Mouse (Mus musculus) mesoderm, embryonic 11.5 days (tissue): Measurements from ENCODE around the gene Tbcel.

Experiments
- DNase-seq: peaks from one replicate; pipeline ENCODE4 v3.0.0-alpha.2; 2012; ENCODE audit warnings: low read depth, low spot score

Gene Tbcel

GRCm38 (mm10) chr9:42484667-42485066, 22.9 kb downstream of the Tbcel start:
- no peak for DNase-seq

GRCm38 (mm10) chr9:42482944-42483343, 24.7 kb downstream of the Tbcel start:
- no peak for DNase-seq

GRCm38 (mm10) chr9:42476166-42476565, 31.4 kb downstream of the Tbcel start:
- DNase-seq = no peak

DNA sequence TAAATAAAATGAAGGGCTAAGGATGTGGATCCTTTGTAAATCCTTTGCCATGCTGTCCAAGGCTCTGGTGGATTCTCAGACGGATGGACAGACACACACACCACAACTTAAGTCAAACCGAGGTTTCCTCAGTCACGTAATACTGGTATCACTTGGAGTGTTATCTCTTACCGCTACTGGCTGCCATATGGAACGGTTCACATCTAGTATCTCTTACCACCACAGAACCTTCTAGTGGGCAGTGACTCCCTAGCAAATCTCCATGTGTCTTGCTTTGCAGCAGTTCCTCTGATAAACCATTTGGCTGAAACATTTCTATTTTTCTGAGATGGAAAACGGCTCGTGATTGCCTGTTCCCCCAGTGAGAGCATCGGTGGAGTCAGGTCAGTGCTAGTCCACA, 33.4 kb downstream of the Tbcel start:
- no peak for DNase-seq

DNA sequence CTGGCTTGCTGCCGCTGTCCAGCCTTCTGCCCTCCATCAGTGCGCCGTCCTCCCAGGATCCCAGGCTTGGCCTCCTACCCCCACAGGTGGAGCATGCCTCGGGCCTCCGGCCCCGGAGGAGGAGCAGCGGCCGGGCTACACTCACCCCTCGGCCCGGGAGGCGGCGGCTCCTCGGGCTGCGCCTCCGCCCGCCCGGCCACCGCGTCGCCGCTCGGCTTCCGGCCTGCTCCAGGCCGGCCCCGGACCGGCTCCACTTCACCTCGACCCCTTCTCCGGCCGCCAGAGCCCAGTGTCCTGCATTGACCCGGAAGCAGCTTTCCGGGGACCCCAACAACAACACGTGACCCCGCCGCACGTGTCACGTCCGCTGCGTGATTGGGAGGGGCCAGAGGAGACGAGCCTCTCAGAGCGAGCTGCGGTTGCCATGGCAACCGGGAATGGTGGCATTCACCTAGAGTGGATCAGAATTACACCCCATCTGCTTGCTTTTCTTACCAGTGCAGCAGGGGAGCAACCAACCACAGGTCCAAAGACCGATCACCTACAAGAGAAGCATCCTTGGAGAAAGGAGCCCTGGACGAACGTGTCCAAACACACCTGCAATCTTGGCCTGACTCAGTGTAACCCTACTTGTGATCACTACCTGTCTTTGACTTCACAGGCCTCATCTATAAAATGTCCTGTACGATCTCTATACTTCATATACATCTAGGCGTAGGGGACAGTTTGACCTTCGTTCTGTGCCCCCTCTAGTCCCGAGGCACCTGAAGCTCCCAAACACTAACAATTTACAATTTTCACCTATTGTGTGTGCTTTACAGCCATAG, 35.5 kb downstream of the Tbcel start:
- DNase-seq = peak; percentile 97

- no peak for DNase-seq
Measured at GRCm38 (mm10) chr9:42471214-42471613, 36.4 kb downstream of the Tbcel start.

- no peak for DNase-seq
Measured at GRCm38 (mm10) chr9:42469323-42469722, 38.3 kb downstream of the Tbcel start.

GRCm38 (mm10) chr9:42468360-42468759, 39.2 kb downstream of the Tbcel start:
- DNase-seq = no peak

- no peak for DNase-seq
Measured at GRCm38 (mm10) chr9:42467116-42467815, 40.3 kb downstream of the Tbcel start.

- DNase-seq = no peak
Measured at GRCm38 (mm10) chr9:42465661-42466091, 41.9 kb downstream of the Tbcel start.

GRCm38 (mm10) chr9:42464181-42464580, 43.4 kb downstream of the Tbcel start:
- no peak for DNase-seq

DNA sequence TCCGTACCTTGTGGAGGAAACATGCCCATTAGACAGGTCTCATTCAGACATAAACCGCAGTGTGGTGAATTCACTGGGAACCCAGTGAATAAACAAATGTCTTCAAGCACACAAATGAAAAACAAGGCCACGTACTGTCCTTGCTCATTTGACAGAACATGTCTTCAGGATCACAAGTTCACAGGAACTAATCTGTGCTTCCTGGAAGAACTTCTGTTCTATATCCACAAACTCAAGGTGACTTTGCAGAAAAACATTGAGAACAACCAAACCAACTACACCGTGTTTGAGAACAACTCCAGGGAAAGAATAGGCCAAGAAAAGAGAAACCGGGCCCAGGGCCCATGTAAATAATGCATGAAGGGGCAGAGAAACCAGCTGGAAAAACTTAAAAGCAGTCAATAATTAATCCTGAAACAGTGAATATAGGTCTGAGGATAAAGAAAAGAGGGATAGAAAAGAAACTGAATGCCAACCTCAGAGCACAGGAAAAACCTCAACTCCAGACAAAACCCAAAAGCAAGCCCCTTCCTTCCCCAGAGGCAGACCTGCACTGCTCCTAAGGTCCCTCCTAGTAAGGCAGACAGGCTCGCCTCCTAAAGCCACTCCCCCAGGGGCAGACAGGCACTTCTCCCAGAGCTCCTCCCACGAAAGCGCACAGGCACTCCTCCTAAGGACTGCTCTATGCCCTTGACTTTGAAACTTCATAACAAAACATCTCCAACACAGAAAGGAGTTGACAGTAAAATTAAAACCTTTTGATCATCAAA, 44.2 kb downstream of the Tbcel start:
- DNase-seq = peak; percentile 21

GRCm38 (mm10) chr9:42462585-42463219, 44.9 kb downstream of the Tbcel start:
- no peak for DNase-seq

DNA sequence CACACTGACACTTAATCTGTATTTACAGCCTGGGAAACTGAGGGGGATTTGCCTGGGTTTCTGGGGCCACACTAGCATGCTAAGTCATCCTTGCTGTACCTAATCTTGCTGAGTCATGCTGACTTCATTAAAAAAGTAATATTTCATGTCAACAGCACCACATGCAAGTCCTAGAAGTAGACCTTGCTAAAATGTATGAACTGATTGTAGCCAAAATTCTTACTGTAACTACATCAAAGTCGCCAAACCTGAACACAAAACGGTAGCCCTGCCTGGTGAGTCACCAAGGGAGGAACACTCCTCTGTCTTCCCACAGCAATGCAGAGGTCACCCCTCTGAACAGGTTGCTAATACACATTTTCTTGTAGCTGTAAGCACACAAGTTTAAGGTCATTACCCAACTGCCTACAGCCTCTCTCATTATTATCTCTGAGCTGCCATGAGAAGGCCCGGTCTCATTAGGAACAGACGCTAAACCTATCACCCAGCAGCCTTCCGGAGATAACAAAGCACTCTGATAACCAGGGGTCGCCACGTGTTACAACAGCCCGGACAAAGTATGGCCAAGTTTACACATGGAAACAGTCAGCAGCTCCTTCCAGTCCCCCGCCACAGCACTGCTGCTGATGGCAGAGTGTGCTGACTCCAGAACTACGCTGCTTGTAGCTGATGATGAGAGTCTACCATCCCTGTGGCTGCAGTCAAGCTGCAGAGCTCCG, 46.1 kb downstream of the Tbcel start:
- peak; percentile 23 for DNase-seq

DNA sequence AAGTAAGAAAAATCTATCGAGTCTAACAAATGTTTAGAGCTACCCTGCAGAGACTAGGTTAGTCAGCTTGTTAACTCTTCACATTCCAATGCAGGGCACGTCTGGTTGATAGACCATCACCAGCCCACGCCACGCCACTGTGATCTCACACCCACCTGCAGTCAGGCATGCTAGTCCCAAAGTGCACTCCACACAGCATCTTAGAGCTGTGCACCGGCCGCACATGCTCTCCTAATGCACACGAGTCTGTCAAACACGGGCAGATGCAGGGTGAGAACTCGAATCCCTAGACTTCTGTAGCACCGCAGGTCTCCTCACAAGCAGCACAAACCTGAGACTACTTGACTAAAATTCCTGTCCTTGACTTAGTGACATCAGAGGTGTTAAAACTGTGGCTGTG, 47.3 kb downstream of the Tbcel start:
- no peak for DNase-seq

- no peak for DNase-seq
Measured at GRCm38 (mm10) chr9:42459736-42460135, 47.9 kb downstream of the Tbcel start.

DNA sequence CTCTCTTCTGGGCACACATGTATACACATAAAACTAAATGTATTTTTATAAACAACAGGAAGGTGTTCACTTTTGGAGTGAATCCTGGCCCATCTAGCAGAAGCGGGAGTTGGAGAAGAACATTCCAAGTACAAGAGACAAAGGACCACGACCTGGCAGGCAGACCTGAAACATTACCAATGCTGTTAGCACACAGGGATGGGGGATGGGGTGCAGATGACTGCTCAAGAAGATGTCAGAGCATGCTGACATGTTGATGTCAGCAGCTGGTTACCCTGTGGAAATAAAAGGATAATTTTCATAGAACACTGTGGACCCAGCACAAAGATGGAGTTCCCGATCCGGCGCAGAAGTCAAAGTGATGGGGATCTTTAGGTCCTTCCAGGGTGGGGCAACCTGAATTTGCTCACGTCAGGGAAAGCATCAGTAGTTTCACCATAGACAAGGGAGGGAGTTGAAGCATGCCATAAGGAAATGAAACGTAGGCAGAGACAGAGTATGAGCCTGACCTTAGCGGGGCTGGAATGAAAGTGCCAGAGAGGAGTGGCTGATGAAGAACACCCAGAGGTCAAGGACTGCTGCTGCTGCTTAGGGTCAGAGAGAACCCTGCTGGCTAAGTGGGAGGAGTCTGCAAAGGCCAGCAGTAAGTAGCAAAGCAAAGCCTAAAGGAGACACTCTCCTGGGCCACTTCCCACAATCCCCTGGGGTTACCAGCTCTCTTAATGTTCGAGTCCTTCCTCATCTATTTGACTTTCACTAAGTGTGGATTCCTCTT, 48.7 kb downstream of the Tbcel start:
- DNase-seq = no peak

- no peak for DNase-seq
Measured at GRCm38 (mm10) chr9:42457501-42457900, 50.1 kb downstream of the Tbcel start.

DNA sequence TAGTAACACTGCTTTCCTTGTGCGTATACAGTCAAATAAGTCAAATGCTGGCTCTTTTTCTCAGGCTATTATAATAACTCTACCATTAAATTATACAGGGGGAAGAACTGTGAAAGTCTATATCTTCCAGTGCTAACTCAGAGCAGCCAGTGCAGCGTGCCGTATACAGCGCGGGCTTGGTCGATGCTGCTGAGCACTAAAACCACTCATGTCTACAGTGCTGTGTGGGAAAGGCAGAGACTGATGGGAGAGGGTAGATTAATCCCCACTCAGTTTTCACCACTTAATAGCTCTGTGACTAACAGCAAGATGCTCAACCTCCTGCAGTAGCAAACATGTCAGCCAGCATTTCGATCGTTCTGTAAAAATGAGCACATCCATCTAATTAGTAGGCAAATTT, 53.2 kb downstream of the Tbcel start:
- DNase-seq = no peak

DNA sequence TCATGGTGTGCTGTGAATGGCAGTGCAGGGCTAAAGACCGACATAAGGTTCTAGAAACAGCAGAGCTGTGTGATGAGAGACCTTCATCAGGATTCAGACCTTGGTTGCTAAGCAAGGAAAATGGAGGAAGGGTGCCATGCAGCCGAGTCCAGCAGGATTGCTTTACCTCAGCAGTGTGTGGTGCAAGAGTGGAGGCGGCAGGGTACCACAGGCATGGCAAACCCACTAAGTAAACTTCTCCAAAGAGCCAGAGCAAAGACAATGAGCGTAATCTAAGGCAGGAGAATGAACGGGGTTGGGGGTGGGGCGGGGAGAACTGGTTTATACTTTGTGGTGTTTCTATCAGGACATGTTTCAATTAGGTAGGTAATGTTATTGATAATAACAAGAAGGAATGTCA, 58.6 kb downstream of the Tbcel start:
- no peak for DNase-seq
